Mouse (Mus musculus) adrenal gland, adult 18-20 months (tissue): ENCODE data around the gene Psg19. TPM values are rescaled to one million over a fixed set of nuclear protein-coding genes. Genes with fewer than 3 reads are reported as not detected.

ENCODE experiments used
- DNase-seq, 2 experiments: peaks; one replicate each; pipeline ENCODE4 v3.0.0; 2021 to 2022; ENCODE audit warnings: low spot score in 2 of 2
- total RNA-seq, 2 experiments: library from RNA; stranded (reverse); gene quantifications; 1 replicate in 1 of 2; 2 replicates in 1 of 2; pipeline ENCODE4 v1.2.3; 2021

Gene Psg19
- total RNA-seq, 2 experiments from 2014 or later: not detected

DNA sequence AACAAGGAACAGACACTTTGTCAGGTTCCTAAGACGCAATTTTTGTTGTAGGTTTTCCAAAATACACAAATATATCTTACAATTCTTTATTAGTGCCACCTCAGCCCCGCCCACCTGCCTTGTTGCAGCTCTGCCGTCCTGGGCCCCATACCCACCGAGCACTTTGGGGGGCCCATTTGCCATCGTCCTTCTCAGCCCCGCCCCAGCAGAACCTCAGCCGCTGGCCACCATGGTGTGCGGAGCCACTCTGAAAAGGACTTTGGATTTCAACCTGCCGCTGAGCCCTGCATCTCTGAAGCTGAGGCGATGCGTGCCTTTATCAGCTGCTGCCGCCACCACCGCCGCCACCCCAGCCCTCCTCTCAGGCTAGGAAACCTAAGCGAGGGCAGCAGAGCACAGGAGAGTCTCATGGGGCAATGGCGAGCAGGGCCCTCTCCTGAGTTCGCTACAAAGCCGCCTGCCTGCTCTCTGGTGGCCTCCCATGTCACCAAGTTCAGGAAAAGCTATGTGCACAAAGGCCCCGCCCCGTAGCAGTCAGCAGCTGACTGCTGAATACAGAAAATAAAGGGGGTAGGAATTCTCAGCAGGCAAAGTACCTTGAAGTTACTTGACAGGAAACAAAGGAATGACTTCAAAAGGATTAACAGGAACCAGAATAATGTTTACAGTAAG is 52.0 kb downstream of the Psg19 start:
- no peak for DNase-seq

Other genes with a start within 250 kb of the Psg19 start
- gene Psg27, start 231.2 kb downstream of the Psg19 start, total RNA-seq: not detected
- gene Psg23, start 182.0 kb downstream of the Psg19 start, total RNA-seq: not detected
- not detected for gene Psg21, start 141.8 kb downstream of the Psg19 start, total RNA-seq
- not detected for gene Psg20, start 112.3 kb downstream of the Psg19 start, total RNA-seq
- gene Psg22, start 80.4 kb downstream of the Psg19 start, total RNA-seq: not detected
- not detected for gene Psg17, start 23.1 kb upstream of the Psg19 start, total RNA-seq
- 1 to 10 TPM; 8.1 to 10.0 TPM for gene Mill2, start 41.4 kb upstream of the Psg19 start, total RNA-seq
- gene Pglyrp1, start 72.8 kb upstream of the Psg19 start, total RNA-seq: 1 to 10 TPM; 1.1 to 2.8 TPM
- gene Ccdc61, start 111.9 kb upstream of the Psg19 start, total RNA-seq: 10 to 100 TPM in 1 of 2 experiments, 1 to 10 TPM in 1; 9.9 to 10.7 TPM
- 1 to 10 TPM; 3.8 to 5.1 TPM for gene Nova2, start 127.4 kb upstream of the Psg19 start, total RNA-seq
- gene Nanos2, start 188.9 kb upstream of the Psg19 start, total RNA-seq: not detected
- gene Mypop, start 192.7 kb upstream of the Psg19 start, total RNA-seq: 10 to 100 TPM in 1 of 2 experiments, 1 to 10 TPM in 1; 9.3 to 12.2 TPM
- 10 to 100 TPM; 42.9 to 47.0 TPM for gene Irf2bp1, start 205.5 kb upstream of the Psg19 start, total RNA-seq
- not detected for gene Foxa3, start 225.0 kb upstream of the Psg19 start, total RNA-seq
- 100 to 1,000 TPM in 1 of 2 experiments, 10 to 100 TPM in 1; 92.0 to 105 TPM for gene Sympk, start 225.9 kb upstream of the Psg19 start, total RNA-seq